Mouse (Mus musculus): ENCODE results near the gene Gm47791. TPM values are rescaled to one million over a fixed set of nuclear protein-coding genes. Genes with fewer than 3 reads are reported as not detected.

Gm47791 gene
- polyA plus RNA-seq, 1 experiment from 2014 or later: not detected

DNA sequence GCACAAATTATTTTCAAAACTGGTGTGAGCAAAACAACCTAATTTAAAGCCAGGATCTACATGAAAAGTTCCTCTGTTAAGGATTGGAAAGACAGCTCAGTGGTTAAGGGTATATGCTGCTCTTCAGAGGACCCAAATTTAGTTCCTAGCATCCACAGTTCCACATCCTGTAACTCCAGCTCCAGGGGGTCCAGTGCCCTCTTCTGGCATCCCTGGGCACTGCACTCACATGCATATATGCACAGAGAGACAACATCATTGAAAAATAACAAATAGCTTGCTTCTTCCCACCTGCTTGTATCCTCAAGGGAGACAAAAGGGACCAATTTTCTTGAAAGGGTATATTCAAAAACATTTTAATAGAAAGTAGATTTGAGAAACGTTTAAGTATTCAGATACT is 8.8 kb downstream of the Gm47791 start:
- H3K4me1 ChIP-seq (ENCODE audit: control insufficient read depth, insufficient read depth, low read length): no peaks in the 10 kb centered on the region
- 72% methylated on average over 1 of the region's 1 CpGs for WGBS

DNA sequence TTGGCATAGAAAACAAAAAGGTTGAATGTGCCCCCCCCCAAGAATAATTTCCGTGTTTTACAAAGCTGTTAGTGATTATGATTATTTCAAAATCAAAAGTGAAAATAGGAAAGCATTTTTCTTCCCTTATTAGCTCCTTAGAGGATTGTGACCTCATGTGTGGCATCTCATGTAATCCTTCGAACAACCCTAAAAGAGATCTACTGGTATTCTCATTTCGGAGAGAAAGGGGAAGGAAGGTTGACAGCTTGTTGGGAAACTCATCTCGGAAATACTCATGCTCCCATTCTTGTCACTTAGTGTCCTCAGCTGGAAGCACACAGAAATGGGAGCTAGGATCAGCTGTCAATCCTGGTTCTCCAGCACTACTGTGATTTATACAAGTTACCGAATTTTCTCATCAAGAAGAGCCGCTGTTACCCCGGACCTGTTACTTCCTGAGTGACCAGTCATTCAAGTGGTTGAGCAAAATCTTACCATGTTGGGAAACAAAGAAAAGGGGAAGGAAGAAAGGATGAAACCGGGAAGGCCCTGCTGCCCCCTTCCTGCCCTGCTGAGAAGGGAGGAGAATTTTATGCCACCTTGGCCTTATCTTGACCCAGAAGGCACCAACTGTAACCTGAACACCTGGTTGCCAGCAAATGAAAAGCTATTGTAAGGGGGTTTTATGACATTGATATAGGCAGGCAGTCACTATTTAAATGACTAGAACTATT is 9.4 kb downstream of the Gm47791 start:
- WGBS: 92% methylated on average over 8 of the region's 8 CpGs
- no peak overlapping the region for H3K4me2 ChIP-seq (ENCODE audit: low read depth, low read length)
- DNase-seq (ENCODE audit: low spot score) (no peak), ATAC-seq (replicated peaks; ENCODE audit: insufficient number of reproducible peaks, low FRiP score, low TSS enrichment, low read depth) (no peak)
- H3K9ac ChIP-seq (replicated peaks; ENCODE audit: low read length): no peak overlapping the region
- H3K4me1 ChIP-seq (ENCODE audit: control insufficient read depth, insufficient read depth, low read length): no peaks in the 10 kb centered on the region
- no peaks in the 10 kb centered on the region for H3K27me3 ChIP-seq (ENCODE audit: control insufficient read depth, insufficient read depth, low read length)
- H3K36me3 ChIP-seq (replicated peaks; ENCODE audit: control insufficient read depth, insufficient read depth, low read depth, low read length): no peaks in the 10 kb centered on the region
- no peaks in the 10 kb centered on the region for H3K9me3 ChIP-seq (replicated peaks; ENCODE audit: control insufficient read depth, low read length)
- H3K4me3 ChIP-seq (ENCODE audit: low read depth, low read length): no peak overlapping the region
- no peak overlapping the region for H3K27ac ChIP-seq (replicated peaks; ENCODE audit: low read depth, low read length)

More for the DNA sequence above, 8.8 kb downstream of the Gm47791 start:
- no peaks in the 10 kb centered on the region for H3K9me3 ChIP-seq (replicated peaks; ENCODE audit: control insufficient read depth, low read length)
- H3K36me3 ChIP-seq (replicated peaks; ENCODE audit: control insufficient read depth, insufficient read depth, low read depth, low read length): no peaks in the 10 kb centered on the region
- H3K4me2 ChIP-seq (ENCODE audit: low read depth, low read length): no peak overlapping the region
- ATAC-seq (replicated peaks; ENCODE audit: insufficient number of reproducible peaks, low FRiP score, low TSS enrichment, low read depth) (no peak), DNase-seq (ENCODE audit: low spot score) (no peak)
- H3K4me3 ChIP-seq (ENCODE audit: low read depth, low read length): no peak overlapping the region
- no peak overlapping the region for H3K27ac ChIP-seq (replicated peaks; ENCODE audit: low read depth, low read length)
- no peaks in the 10 kb centered on the region for H3K27me3 ChIP-seq (ENCODE audit: control insufficient read depth, insufficient read depth, low read length)
- no peak overlapping the region for H3K9ac ChIP-seq (replicated peaks; ENCODE audit: low read length)

DNA sequence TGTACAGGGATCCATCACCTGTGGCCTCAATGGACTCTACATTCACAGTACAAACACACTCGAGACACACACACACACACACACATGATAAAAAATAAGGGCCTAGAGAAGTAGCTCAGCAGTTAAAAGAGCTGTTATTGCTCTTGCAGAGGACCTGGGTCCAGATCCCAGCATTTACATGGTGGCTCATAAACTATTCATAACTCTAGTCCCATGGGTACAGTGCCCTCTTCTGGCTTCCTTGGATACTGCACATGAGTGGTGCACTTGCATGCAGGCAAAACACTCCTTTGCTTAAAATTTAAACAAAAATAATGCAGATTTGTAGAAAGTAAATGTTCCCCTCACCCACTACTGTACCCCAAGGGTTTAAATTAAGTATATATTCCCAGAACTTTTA is 11.5 kb downstream of the Gm47791 start:
- Histone ChIP-seq H3K9me3 (replicated peaks; ENCODE audit: control insufficient read depth, low read length) (no peaks in the 10 kb centered on the region), H3K4me1 (ENCODE audit: control insufficient read depth, insufficient read depth, low read length) (no peaks in the 10 kb centered on the region), H3K36me3 (replicated peaks; ENCODE audit: control insufficient read depth, insufficient read depth, low read depth, low read length) (no peaks in the 10 kb centered on the region), H3K9ac (replicated peaks; ENCODE audit: low read length) (no peak overlapping the region), H3K4me2 (ENCODE audit: low read depth, low read length) (no peak overlapping the region), H3K4me3 (ENCODE audit: low read depth, low read length) (no peak overlapping the region), H3K27ac (replicated peaks; ENCODE audit: low read depth, low read length) (no peak overlapping the region), H3K27me3 (ENCODE audit: control insufficient read depth, insufficient read depth, low read length) (no peaks in the 10 kb centered on the region)
- ATAC-seq (replicated peaks; ENCODE audit: insufficient number of reproducible peaks, low FRiP score, low TSS enrichment, low read depth): no peak
- 82% methylated on average over 1 of the region's 1 CpGs for WGBS
- peak; percentile 7 for DNase-seq (ENCODE audit: low spot score)

DNA sequence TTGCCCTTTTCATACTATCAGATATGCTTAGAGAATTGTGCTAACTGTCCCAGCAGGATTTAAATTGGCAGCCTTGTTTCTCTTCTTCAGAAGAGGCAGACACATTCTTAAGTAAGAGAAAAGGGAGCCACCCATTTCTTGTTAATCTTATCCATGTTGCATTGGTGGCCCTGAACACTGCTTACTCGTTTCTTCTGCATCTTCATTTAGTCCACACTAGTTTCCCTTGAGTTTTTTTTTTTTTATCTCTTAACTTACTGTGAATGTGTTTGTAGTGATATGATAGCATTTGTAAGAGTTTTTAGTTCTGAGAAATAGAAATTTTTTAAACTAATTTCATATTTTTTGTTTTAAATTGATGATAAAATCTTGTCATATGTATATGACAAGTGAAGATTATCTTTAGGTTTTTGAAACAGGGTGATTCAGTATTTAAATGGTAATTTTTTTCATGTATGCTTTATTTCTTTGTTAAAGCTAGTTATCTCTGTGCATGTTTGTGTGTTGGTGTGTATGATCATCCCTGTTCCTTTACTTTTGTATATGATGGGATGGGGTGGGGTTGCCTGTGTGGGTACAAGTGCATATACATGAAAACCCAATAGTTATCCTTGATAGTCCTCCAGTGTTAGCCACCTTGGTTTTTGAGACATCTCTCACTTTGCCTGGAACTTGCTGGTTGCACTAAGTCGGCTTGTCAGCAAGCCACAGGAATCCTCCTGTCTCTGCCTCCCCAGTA is 23.2 kb downstream of the Gm47791 start:
- no peak for DNase-seq (ENCODE audit: low spot score)
- Histone ChIP-seq H3K36me3 (replicated peaks; ENCODE audit: control insufficient read depth, insufficient read depth, low read depth, low read length) (no peaks in the 10 kb centered on the region), H3K4me1 (ENCODE audit: control insufficient read depth, insufficient read depth, low read length) (no peaks in the 10 kb centered on the region), H3K27ac (replicated peaks; ENCODE audit: low read depth, low read length) (no peak overlapping the region), H3K4me3 (ENCODE audit: low read depth, low read length) (no peak overlapping the region), H3K9ac (replicated peaks; ENCODE audit: low read length) (no peak overlapping the region), H3K9me3 (replicated peaks; ENCODE audit: control insufficient read depth, low read length) (no peaks in the 10 kb centered on the region), H3K27me3 (ENCODE audit: control insufficient read depth, insufficient read depth, low read length) (no peaks in the 10 kb centered on the region), H3K4me2 (ENCODE audit: low read depth, low read length) (no peak overlapping the region)
- WGBS: 88% methylated on average over 2 of the region's 2 CpGs
- ATAC-seq (replicated peaks; ENCODE audit: insufficient number of reproducible peaks, low FRiP score, low TSS enrichment, low read depth): no peak

DNA sequence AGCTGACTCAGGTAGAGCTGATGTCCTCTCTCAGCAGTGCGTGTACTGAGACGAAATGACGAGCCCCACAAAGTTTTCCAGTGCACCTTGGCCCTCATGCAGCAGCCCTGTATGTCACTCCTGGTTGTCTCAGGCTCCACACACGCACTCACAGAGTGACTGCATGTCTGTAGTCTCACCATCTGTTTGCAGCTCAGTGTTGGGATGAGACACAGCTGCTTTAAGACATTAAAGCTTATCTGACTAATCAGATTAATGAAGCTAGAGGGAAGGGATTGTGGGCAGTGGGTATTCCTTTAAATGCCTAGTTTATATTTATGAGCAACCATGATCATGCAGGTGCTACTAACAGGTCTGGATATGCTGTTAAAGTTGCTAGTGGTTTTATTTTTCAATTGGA is 24.6 kb downstream of the Gm47791 start:
- Histone ChIP-seq H3K36me3 (replicated peaks; ENCODE audit: control insufficient read depth, insufficient read depth, low read depth, low read length) (no peaks in the 10 kb centered on the region), H3K9ac (replicated peaks; ENCODE audit: low read length) (no peak overlapping the region), H3K4me2 (ENCODE audit: low read depth, low read length) (no peak overlapping the region), H3K27ac (replicated peaks; ENCODE audit: low read depth, low read length) (no peak overlapping the region), H3K4me1 (ENCODE audit: control insufficient read depth, insufficient read depth, low read length) (no peaks in the 10 kb centered on the region), H3K27me3 (ENCODE audit: control insufficient read depth, insufficient read depth, low read length) (no peaks in the 10 kb centered on the region), H3K4me3 (ENCODE audit: low read depth, low read length) (no peak overlapping the region), H3K9me3 (replicated peaks; ENCODE audit: control insufficient read depth, low read length) (no peaks in the 10 kb centered on the region)
- ATAC-seq (replicated peaks; ENCODE audit: insufficient number of reproducible peaks, low FRiP score, low TSS enrichment, low read depth) (no peak; the same call in 1 of the 2 replicates), DNase-seq (ENCODE audit: low spot score) (no peak)
- WGBS: 84% methylated on average over 4 of the region's 4 CpGs

DNA sequence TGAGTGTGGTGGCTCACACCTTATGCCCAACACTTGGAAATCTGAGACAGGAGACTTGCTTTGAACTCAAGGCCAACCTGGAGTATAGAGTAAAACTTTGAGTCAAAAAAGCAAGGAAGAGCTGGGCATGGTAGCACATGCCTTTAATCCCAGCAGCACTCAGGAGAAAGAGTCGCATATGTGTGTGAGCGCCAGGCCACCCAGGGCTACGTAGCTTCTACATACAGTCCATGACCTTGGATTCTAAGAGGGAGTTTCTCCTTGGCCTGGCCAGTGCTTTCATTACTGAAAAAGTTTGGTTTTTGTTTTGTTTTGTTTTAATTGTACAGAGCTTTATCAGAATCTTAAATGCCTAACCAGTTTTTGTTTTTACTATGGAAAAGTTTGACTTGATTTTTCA is 27.1 kb downstream of the Gm47791 start:
- 90% methylated on average over 3 of the region's 3 CpGs for WGBS
- Histone ChIP-seq H3K27me3 (ENCODE audit: control insufficient read depth, insufficient read depth, low read length) (no peaks in the 10 kb centered on the region), H3K27ac (replicated peaks; ENCODE audit: low read depth, low read length) (no peak overlapping the region), H3K9me3 (replicated peaks; ENCODE audit: control insufficient read depth, low read length) (no peaks in the 10 kb centered on the region), H3K36me3 (replicated peaks; ENCODE audit: control insufficient read depth, insufficient read depth, low read depth, low read length) (no peaks in the 10 kb centered on the region), H3K9ac (replicated peaks; ENCODE audit: low read length) (no peak overlapping the region), H3K4me2 (ENCODE audit: low read depth, low read length) (no peak overlapping the region), H3K4me3 (ENCODE audit: low read depth, low read length) (no peak overlapping the region), H3K4me1 (ENCODE audit: control insufficient read depth, insufficient read depth, low read length) (no peaks in the 10 kb centered on the region)
- ATAC-seq (replicated peaks; ENCODE audit: insufficient number of reproducible peaks, low FRiP score, low TSS enrichment, low read depth) (no peak), DNase-seq (ENCODE audit: low spot score) (no peak)

DNA sequence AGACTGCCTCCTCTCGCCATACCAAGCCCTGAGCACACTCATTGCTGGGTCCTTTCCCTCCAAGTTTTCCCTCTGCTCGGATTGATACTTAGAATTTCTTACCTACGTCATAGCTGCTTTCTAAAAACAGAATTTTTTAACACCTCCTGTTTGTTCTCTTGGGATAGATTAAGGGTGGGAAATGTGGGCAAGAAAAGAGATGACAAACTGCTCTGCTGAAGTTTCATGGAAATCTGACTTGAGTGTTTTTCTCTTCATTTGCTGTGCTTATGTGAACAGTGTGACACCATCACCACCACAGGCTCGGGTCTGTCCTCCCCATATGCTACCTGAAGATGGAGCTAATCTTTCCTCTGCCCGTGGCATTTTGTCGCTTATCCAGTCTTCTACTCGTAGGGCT is 29.5 kb downstream of the Gm47791 start:
- Histone ChIP-seq H3K4me1 (ENCODE audit: control insufficient read depth, insufficient read depth, low read length) (no peaks in the 10 kb centered on the region), H3K9me3 (replicated peaks; ENCODE audit: control insufficient read depth, low read length) (no peaks in the 10 kb centered on the region), H3K4me3 (ENCODE audit: low read depth, low read length) (no peak overlapping the region), H3K27ac (replicated peaks; ENCODE audit: low read depth, low read length) (no peak overlapping the region), H3K9ac (replicated peaks; ENCODE audit: low read length) (no peak overlapping the region), H3K4me2 (ENCODE audit: low read depth, low read length) (no peak overlapping the region), H3K27me3 (ENCODE audit: control insufficient read depth, insufficient read depth, low read length) (no peaks in the 10 kb centered on the region), H3K36me3 (replicated peaks; ENCODE audit: control insufficient read depth, insufficient read depth, low read depth, low read length) (no peaks in the 10 kb centered on the region)
- no peak for ATAC-seq (replicated peaks; ENCODE audit: insufficient number of reproducible peaks, low FRiP score, low TSS enrichment, low read depth)
- DNase-seq (ENCODE audit: low spot score): no peak
- 85% methylated on average over 7 of the region's 7 CpGs for WGBS

DNA sequence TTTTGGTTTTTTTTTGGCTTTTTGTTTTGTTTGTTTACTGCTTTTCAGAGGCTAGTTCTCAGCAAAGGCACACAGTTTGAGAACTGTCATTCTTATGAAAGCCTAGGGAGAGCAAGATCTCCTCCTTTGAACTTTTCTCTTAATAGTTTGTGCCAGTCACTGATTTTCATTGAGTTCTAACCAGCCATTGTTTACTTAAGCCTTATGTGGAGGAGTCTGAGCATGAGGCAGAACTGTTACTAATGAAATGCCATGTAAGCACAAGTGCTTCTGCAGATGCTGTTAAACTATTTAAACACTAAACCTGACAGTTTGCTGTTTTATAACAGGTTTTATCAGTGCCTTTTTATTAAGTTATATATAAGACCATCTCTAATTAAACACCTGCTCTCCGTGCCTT is 33.0 kb downstream of the Gm47791 start:
- Histone ChIP-seq H3K27me3 (ENCODE audit: control insufficient read depth, insufficient read depth, low read length) (no peaks in the 10 kb centered on the region), H3K27ac (replicated peaks; ENCODE audit: low read depth, low read length) (no peak overlapping the region), H3K4me2 (ENCODE audit: low read depth, low read length) (no peak overlapping the region), H3K4me3 (ENCODE audit: low read depth, low read length) (no peak overlapping the region), H3K4me1 (ENCODE audit: control insufficient read depth, insufficient read depth, low read length) (no peaks in the 10 kb centered on the region), H3K9me3 (replicated peaks; ENCODE audit: control insufficient read depth, low read length) (no peaks in the 10 kb centered on the region), H3K9ac (replicated peaks; ENCODE audit: low read length) (no peak overlapping the region), H3K36me3 (replicated peaks; ENCODE audit: control insufficient read depth, insufficient read depth, low read depth, low read length) (no peaks in the 10 kb centered on the region; the same call in 1 of the 2 replicates)
- 93% methylated on average over 1 of the region's 1 CpGs for WGBS
- ATAC-seq (replicated peaks; ENCODE audit: insufficient number of reproducible peaks, low FRiP score, low TSS enrichment, low read depth): no peak
- no peak for DNase-seq (ENCODE audit: low spot score)
